Mouse (Mus musculus): Measurements from ENCODE around the gene Rtl10.

Rtl10 gene

DNA sequence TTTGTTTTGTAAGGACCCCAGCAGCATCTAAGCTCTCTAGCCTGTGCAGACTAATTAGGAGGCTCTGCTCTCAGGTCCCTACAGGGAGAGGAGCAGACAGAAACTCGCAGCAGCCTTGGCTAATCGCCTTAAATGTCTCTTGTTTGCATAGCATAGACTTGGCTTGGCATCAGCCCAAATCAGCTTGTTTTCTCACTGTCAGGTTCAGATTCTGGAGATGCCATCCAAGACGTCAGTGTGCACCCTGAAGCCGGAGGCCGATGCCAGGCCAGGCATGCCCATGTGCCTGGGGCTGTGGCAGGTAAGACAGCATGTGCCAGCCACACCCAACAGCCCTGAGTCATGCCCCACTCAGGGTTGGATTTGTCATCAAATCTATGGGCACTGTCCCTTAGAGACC lies 49.2 kb downstream of the Rtl10 start:
- no peak for DNase-seq (ENCODE audit: low read depth, low spot score)

Measured in CD4-positive, CD25-positive, alpha-beta regulatory T cell, adult 2 months (primary cell).